ENCODE assay signal across 17 mouse cellular contexts in the genomic region with DNA sequence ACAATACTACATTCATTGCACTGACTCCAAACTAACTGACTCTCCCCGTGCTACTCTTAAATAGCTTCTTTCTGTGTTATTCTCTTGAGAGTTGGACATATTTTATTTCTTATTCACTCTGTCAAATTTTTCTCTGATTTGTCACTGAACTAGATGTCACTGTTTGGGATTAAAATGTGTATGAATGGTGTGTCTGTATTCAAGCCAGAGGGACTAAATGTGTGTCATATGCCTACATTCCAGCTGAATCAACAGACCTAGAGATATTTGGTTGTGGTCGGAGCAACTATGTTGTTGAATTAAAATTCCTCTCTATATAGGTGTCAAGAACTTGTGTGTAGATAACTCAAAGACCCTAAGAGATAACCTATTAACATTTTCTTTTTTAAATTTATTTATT.
"Had no signal": no experiment of that assay in that cellular context is flagged by ENCODE, and none has a peak within 500 bp of the region (broad histone marks: within the 10 kb centered on the region; RNA-seq: fewer than 3 reads in every experiment).

No protein-coding gene starts in this region.

- H3K9ac ChIP-seq: lung, embryonic 14.5 days; midbrain, embryonic 12.5 days; neural tube, embryonic 13.5 days; neural tube, embryonic 15.5 days had no signal

- H3K4me3 ChIP-seq: midbrain, embryonic 10.5 days; midbrain, embryonic 12.5 days; myocyte; neural tube, embryonic 13.5 days; neural tube, embryonic 15.5 days had no signal

- ATAC-seq: midbrain, embryonic 16.5 days had no signal

- DNase-seq: lung, adult 18-20 months; lung, embryonic 14.5 days; lung, postnatal 10 days; lung, postnatal 4 days; midbrain, embryonic 14.5 days; right cerebral cortex, postnatal 14 days; right cerebral cortex, postnatal 4 days; spleen, adult 18-20 months; thymus, adult 18-20 months; thymus, postnatal 14 days; thymus, postnatal 36 days had no signal

- H3K27ac ChIP-seq: midbrain, embryonic 10.5 days; midbrain, embryonic 12.5 days; neural tube, embryonic 13.5 days; neural tube, embryonic 15.5 days had no signal

- H3K36me3 ChIP-seq: midbrain, embryonic 10.5 days; midbrain, embryonic 12.5 days; neural tube, embryonic 13.5 days; neural tube, embryonic 15.5 days had no signal

- H3K4me2 ChIP-seq: lung, embryonic 14.5 days; midbrain, embryonic 12.5 days; neural tube, embryonic 13.5 days; neural tube, embryonic 15.5 days had no signal

- H3K4me1 ChIP-seq: midbrain, embryonic 10.5 days; midbrain, embryonic 12.5 days; neural tube, embryonic 13.5 days; neural tube, embryonic 15.5 days had no signal

- H3K9me3 ChIP-seq: midbrain, embryonic 10.5 days; midbrain, embryonic 12.5 days; neural tube, embryonic 13.5 days; neural tube, embryonic 15.5 days had no signal

- H3K27me3 ChIP-seq: midbrain, embryonic 12.5 days; neural tube, embryonic 13.5 days; neural tube, embryonic 15.5 days had no signal
